Mouse (Mus musculus) adrenal gland, postnatal 10 days (tissue): Measurements from ENCODE around the gene Smim14. TPM values are rescaled to one million over a fixed set of nuclear protein-coding genes. Genes with fewer than 3 reads are reported as not detected.
"Not testable (repeated sequence)": the region's sequence is repeated elsewhere in the genome, so short reads cannot be mapped to it uniquely, and the experiment has no call there.

ENCODE experiments used
- DNase-seq: peaks from one replicate; pipeline ENCODE4 v3.0.0; 2021; ENCODE audit warnings: mixed read lengths
- long read RNA-seq, 2 experiments: library from polyadenylated mRNA; stranded (forward); transcript quantifications; one replicate each; pipeline ENCODE4 v2.0.0; 2021
- total RNA-seq, 2 experiments: library from RNA; stranded (reverse); gene quantifications; 2 replicates each; pipeline ENCODE4 v1.2.3; 2021

The Smim14 gene
- 100 to 1,000 TPM; 115 to 117 TPM for total RNA-seq
- long read RNA-seq, experiment 1, full-length matches to known transcripts, result 132 of 151 reads
- long read RNA-seq, experiment 1, partial matches to known transcripts, result 5 of 151 reads
- long read RNA-seq, experiment 1, other reads (novel, unspliced or antisense), result 14 of 151 reads
- long read RNA-seq, experiment 2, full-length matches to known transcripts, result 57 of 76 reads
- long read RNA-seq, experiment 2, partial matches to known transcripts, result 1 of 76 reads
- long read RNA-seq, experiment 2, other reads (novel, unspliced or antisense), result 18 of 76 reads

- DNase-seq, result peak; percentile 96
Observed at GRCm38 (mm10) chr5:65536751-65537419, at the start of gene Smim14, which contains the start of gene Ube2k. Gene Smim14, minus strand, starts transcription at chr5:65537184. Gene Ube2k, plus strand, starts transcription at chr5:65537233.

GRCm38 (mm10) chr5:65586291-65586690 is 49.3 kb upstream of the Smim14 start:
- peak; percentile 31 for DNase-seq

GRCm38 (mm10) chr5:65578545-65578944 is 41.6 kb upstream of the Smim14 start:
- no peak for DNase-seq

- DNase-seq, result peak; percentile 15
Observed at GRCm38 (mm10) chr5:65575896-65576295, 38.9 kb upstream of the Smim14 start.

GRCm38 (mm10) chr5:65574876-65575275 is 37.9 kb upstream of the Smim14 start:
- DNase-seq, result no peak

GRCm38 (mm10) chr5:65565486-65565885 is 28.5 kb upstream of the Smim14 start:
- DNase-seq, result no peak

- no peak for DNase-seq
Observed at GRCm38 (mm10) chr5:65561125-65561893, 24.3 kb upstream of the Smim14 start.

- no peak for DNase-seq
Observed at GRCm38 (mm10) chr5:65557109-65557508, 20.1 kb upstream of the Smim14 start.

GRCm38 (mm10) chr5:65549677-65550076 is 12.7 kb upstream of the Smim14 start:
- DNase-seq, result peak; percentile 18

GRCm38 (mm10) chr5:65544616-65545015 is 7.6 kb upstream of the Smim14 start:
- no peak for DNase-seq

GRCm38 (mm10) chr5:65543491-65543890 is 6.5 kb upstream of the Smim14 start:
- DNase-seq, result no peak

GRCm38 (mm10) chr5:65541889-65542288 is 4.9 kb upstream of the Smim14 start:
- no peak for DNase-seq

GRCm38 (mm10) chr5:65539786-65540185 is 2.8 kb upstream of the Smim14 start:
- DNase-seq, result no peak

- DNase-seq, result no peak
Observed at GRCm38 (mm10) chr5:65538829-65539228, 1.8 kb upstream of the Smim14 start.

- no peak for DNase-seq
Observed at GRCm38 (mm10) chr5:65538121-65538520, 1.1 kb upstream of the Smim14 start.

GRCm38 (mm10) chr5:65537420-65538071 is 562 bp upstream of the Smim14 start:
- DNase-seq, result peak; percentile 74

GRCm38 (mm10) chr5:65536068-65536465 is 917 bp downstream of the Smim14 start:
- not testable (repeated sequence) for DNase-seq

GRCm38 (mm10) chr5:65535457-65536067 is 1.4 kb downstream of the Smim14 start:
- peak; percentile 41 for DNase-seq

GRCm38 (mm10) chr5:65534496-65534895 is 2.5 kb downstream of the Smim14 start:
- DNase-seq, result no peak

- no peak for DNase-seq
Observed at GRCm38 (mm10) chr5:65531283-65531682, 5.7 kb downstream of the Smim14 start.

GRCm38 (mm10) chr5:65525674-65526443 is 11.1 kb downstream of the Smim14 start:
- no peak for DNase-seq
